Mouse (Mus musculus): ENCODE measurements at regions not wholly inside any gene's neighbourhood (a gene's known extent, or its start where the extent isn't known, plus 50 kb on each side); places are given as distances from the start of the nearest gene placed in this dataset.

DNA sequence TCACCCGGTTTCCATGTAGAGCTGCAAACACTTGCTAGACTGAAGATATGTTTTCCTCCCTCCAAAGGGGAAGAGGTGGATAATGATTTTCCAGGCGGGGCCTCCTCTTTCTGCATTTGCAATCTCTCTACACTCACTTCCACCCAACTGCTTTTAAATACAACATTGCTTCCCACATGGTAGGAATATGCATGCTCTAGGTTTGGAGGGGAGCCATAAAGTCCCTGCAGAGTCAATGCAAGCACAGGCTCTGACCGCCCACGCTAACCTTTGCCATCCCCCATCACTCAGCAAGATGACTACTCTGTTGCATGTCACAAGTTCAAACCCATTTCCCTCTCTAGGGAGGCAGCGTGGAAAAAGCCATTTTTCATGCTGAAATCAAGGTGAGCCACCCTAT lies 372.9 kb downstream of the Tmem132b start:
- H3K9ac ChIP-seq (ENCODE audit: low read depth, low read length): no peak overlapping the region
- 76% methylated on average over 5 of the region's 5 CpGs for WGBS
- no peak overlapping the region for H3K27ac ChIP-seq
- H3K79me2 ChIP-seq (replicated peaks; ENCODE audit: control insufficient read depth, insufficient read depth, low read length): no peaks in the 10 kb centered on the region
- H3K36me3 ChIP-seq (ENCODE audit: control insufficient read depth, insufficient read depth, low read length): no peaks in the 10 kb centered on the region
- H3K27me3 ChIP-seq (ENCODE audit: control insufficient read depth, insufficient read depth, low read length): no peaks in the 10 kb centered on the region
- intact Hi-C loops (cut with DNase I): no loop called here
- H3K4me1 ChIP-seq (ENCODE audit: control insufficient read depth, insufficient read depth, low read length): no peaks in the 10 kb centered on the region
- TF ChIP-seq EP300 (IDR thresholded peaks at IDR 0.05; ENCODE audit: insufficient read depth, low read depth, low read length) (no peak), CTCF (IDR thresholded peaks at IDR 0.05) (no peak), POLR2A (IDR thresholded peaks at IDR 0.05; ENCODE audit: insufficient read depth, low read depth, low read length) (no peak)
- DNase-seq: no peak
- H3K4me3 ChIP-seq: no peak overlapping the region

DNA sequence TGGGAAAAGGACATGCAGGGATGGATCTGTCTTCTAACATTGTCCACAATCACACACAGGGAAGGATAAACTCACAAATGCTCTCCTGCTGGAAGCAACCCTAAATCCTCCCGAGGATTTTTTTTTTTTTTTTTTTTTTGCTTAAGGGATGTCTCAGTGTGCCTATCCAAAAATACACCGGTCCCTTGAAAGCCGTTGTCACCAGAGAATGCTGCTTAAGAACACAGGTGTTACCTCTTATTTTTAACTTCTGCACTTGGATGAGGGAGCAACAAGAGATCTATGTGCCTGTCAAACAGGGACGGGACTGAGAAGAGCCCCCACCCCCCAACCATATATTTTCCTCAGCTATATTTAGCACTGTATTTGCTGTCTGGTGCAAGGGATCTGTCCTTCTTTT lies 375.8 kb downstream of the Tmem132b start:
- intact Hi-C loops (cut with DNase I): no loop called here
- DNase-seq: no peak
- no peaks in the 10 kb centered on the region for H3K27me3 ChIP-seq (ENCODE audit: control insufficient read depth, insufficient read depth, low read length)
- TF ChIP-seq EP300 (IDR thresholded peaks at IDR 0.05; ENCODE audit: insufficient read depth, low read depth, low read length): no peak
- TF ChIP-seq POLR2A (IDR thresholded peaks at IDR 0.05; ENCODE audit: insufficient read depth, low read depth, low read length): no peak
- no peak for TF ChIP-seq CTCF (IDR thresholded peaks at IDR 0.05)
- no peaks in the 10 kb centered on the region for H3K4me1 ChIP-seq (ENCODE audit: control insufficient read depth, insufficient read depth, low read length)
- no peak overlapping the region for H3K9ac ChIP-seq (ENCODE audit: low read depth, low read length)
- no peaks in the 10 kb centered on the region for H3K79me2 ChIP-seq (replicated peaks; ENCODE audit: control insufficient read depth, insufficient read depth, low read length)
- H3K27ac ChIP-seq: no peak overlapping the region
- H3K36me3 ChIP-seq (ENCODE audit: control insufficient read depth, insufficient read depth, low read length): no peaks in the 10 kb centered on the region
- WGBS: 75% methylated on average over 4 of the region's 4 CpGs
- H3K4me3 ChIP-seq: no peak overlapping the region

- no peaks in the 10 kb centered on the region for H3K36me3 ChIP-seq (ENCODE audit: control insufficient read depth, insufficient read depth, low read length)
- H3K4me3 ChIP-seq: no peak overlapping the region
- H3K27ac ChIP-seq: no peak overlapping the region
- 89% methylated on average over 5 of the region's 5 CpGs for WGBS
- no peak overlapping the region for H3K9ac ChIP-seq (ENCODE audit: low read depth, low read length)
- intact Hi-C loops (cut with DNase I): no loop called here
- TF ChIP-seq CTCF (IDR thresholded peaks at IDR 0.05) (no peak), EP300 (IDR thresholded peaks at IDR 0.05; ENCODE audit: insufficient read depth, low read depth, low read length) (no peak), POLR2A (IDR thresholded peaks at IDR 0.05; ENCODE audit: insufficient read depth, low read depth, low read length) (no peak)
- no peaks in the 10 kb centered on the region for H3K4me1 ChIP-seq (ENCODE audit: control insufficient read depth, insufficient read depth, low read length)
- H3K27me3 ChIP-seq (ENCODE audit: control insufficient read depth, insufficient read depth, low read length): no peaks in the 10 kb centered on the region
- no peaks in the 10 kb centered on the region for H3K79me2 ChIP-seq (replicated peaks; ENCODE audit: control insufficient read depth, insufficient read depth, low read length)
- no peak for DNase-seq
These were observed 376.3 kb downstream of the Tmem132b start for GRCm38 (mm10) chr5:125907909-125908308.

DNA sequence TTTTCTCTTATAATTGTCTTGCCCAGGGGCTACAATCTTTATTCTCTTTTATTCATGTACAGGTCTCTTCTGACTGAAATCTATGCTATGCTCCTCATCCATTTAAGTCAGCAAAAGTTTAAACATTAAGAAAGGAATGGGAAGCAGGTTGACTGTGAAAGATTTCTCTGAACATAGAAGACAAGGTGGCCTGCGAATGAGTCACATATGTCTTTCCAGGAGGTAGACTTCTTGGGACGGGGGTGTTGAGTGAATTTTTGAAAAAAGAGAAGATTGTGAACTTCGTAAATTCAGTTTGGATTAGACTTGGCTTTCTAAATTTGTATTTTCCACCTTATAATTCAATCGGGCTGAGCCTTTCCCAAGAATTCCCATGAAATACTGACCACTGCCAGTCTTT lies 384.3 kb downstream of the Tmem132b start:
- no peak overlapping the region for H3K4me3 ChIP-seq
- no peaks in the 10 kb centered on the region for H3K27me3 ChIP-seq (ENCODE audit: control insufficient read depth, insufficient read depth, low read length)
- H3K27ac ChIP-seq: no peak overlapping the region
- intact Hi-C loops (cut with DNase I): no loop called here
- H3K79me2 ChIP-seq (replicated peaks; ENCODE audit: control insufficient read depth, insufficient read depth, low read length): no peaks in the 10 kb centered on the region
- 77% methylated on average over 4 of the region's 4 CpGs for whole genome bisulfite sequencing
- no peaks in the 10 kb centered on the region for H3K4me1 ChIP-seq (ENCODE audit: control insufficient read depth, insufficient read depth, low read length)
- DNase-seq: no peak
- no peaks in the 10 kb centered on the region for H3K36me3 ChIP-seq (ENCODE audit: control insufficient read depth, insufficient read depth, low read length)
- H3K9ac ChIP-seq (ENCODE audit: low read depth, low read length): no peak overlapping the region
- TF ChIP-seq EP300 (IDR thresholded peaks at IDR 0.05; ENCODE audit: insufficient read depth, low read depth, low read length): no peak
- TF ChIP-seq CTCF (IDR thresholded peaks at IDR 0.05): no peak
- TF ChIP-seq POLR2A (IDR thresholded peaks at IDR 0.05; ENCODE audit: insufficient read depth, low read depth, low read length): no peak

DNA sequence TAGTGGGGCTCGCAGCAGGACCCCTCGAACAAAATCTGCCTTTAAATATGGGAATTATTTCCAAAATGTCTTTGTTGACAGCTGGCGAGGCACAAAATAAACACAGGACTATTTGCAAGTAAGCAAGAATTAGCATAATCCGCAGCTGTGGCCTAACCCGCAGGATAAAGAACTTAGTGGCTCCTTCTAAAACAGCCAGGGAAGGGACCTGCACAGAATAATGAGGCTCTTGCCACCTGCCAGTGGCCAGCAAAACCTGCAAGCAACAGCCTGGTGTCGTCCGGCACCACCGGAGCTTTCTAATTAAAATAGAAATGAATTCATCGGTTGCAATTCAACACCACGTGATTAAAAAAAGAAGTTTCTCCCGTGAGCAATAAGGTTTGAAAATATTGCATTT lies 389.4 kb downstream of the Tmem132b start:
- no peaks in the 10 kb centered on the region for H3K79me2 ChIP-seq (replicated peaks; ENCODE audit: control insufficient read depth, insufficient read depth, low read length)
- 28% methylated on average over 11 of the region's 11 CpGs for WGBS
- H3K27ac ChIP-seq: no peak overlapping the region
- no peak overlapping the region for H3K4me3 ChIP-seq
- H3K4me1 ChIP-seq (ENCODE audit: control insufficient read depth, insufficient read depth, low read length): no peaks in the 10 kb centered on the region
- no peaks in the 10 kb centered on the region for H3K27me3 ChIP-seq (ENCODE audit: control insufficient read depth, insufficient read depth, low read length)
- no peak for TF ChIP-seq CTCF (IDR thresholded peaks at IDR 0.05)
- TF ChIP-seq EP300 (IDR thresholded peaks at IDR 0.05; ENCODE audit: insufficient read depth, low read depth, low read length): no peak
- no peak for TF ChIP-seq POLR2A (IDR thresholded peaks at IDR 0.05; ENCODE audit: insufficient read depth, low read depth, low read length)
- no peaks in the 10 kb centered on the region for H3K36me3 ChIP-seq (ENCODE audit: control insufficient read depth, insufficient read depth, low read length)
- H3K9ac ChIP-seq (ENCODE audit: low read depth, low read length): no peak overlapping the region
- intact Hi-C loops (cut with DNase I): no loop called here
- DNase-seq: no peak

GRCm38 (mm10) chr5:125925856-125926497 lies 394.4 kb downstream of the Tmem132b start:
- Histone ChIP-seq H3K9ac (ENCODE audit: low read depth, low read length) (no peak overlapping the region), H3K27ac (no peak overlapping the region), H3K79me2 (replicated peaks; ENCODE audit: control insufficient read depth, insufficient read depth, low read length) (no peaks in the 10 kb centered on the region), H3K4me1 (ENCODE audit: control insufficient read depth, insufficient read depth, low read length) (no peaks in the 10 kb centered on the region), H3K36me3 (ENCODE audit: control insufficient read depth, insufficient read depth, low read length) (no peaks in the 10 kb centered on the region), H3K27me3 (ENCODE audit: control insufficient read depth, insufficient read depth, low read length) (no peaks in the 10 kb centered on the region), H3K4me3 (no peak overlapping the region)
- no peak for TF ChIP-seq CTCF (IDR thresholded peaks at IDR 0.05)
- no peak for TF ChIP-seq POLR2A (IDR thresholded peaks at IDR 0.05; ENCODE audit: insufficient read depth, low read depth, low read length)
- TF ChIP-seq EP300 (IDR thresholded peaks at IDR 0.05; ENCODE audit: insufficient read depth, low read depth, low read length): no peak
- no peak for DNase-seq
- 64% methylated on average over 7 of the region's 7 CpGs for WGBS
- intact Hi-C loops (cut with DNase I): no loop called here

Data from heart, adult 2 months (tissue).